Mouse (Mus musculus) MEL (cell line): ENCODE measurements around the gene Kat7. TPM values are rescaled to one million over a fixed set of nuclear protein-coding genes. Genes with fewer than 3 reads are reported as not detected.

Source experiments
- DNase-seq: peaks from one replicate; pipeline ENCODE4 v3.0.0; 2011; ENCODE audit warnings: low read depth, low spot score
- H3K27ac ChIP-seq: 2 replicates; pipeline ENCODE4 v1.5.1; 2012; ENCODE audit warnings: low read depth, mild to moderate bottlenecking, control low read depth, low read length, moderate library complexity; ENCODE audit not compliant: control insufficient read depth
- H3K27me3 ChIP-seq, 2 experiments: fragments of 150-350 bp in 1 of 2; sonication (generic) in 1 of 2; 2 replicates each; pipeline ENCODE4 v1.6.1; 2012; ENCODE audit warnings: low read length in 2 of 2, mild to moderate bottlenecking in 2 of 2, improper control_type of control experiment in 1 of 2, moderate library complexity in 1 of 2; ENCODE audit not compliant: insufficient read depth in 2 of 2, control insufficient read depth in 1 of 2
- H3K36me3 ChIP-seq, 2 experiments: 2 replicates each; pipeline ENCODE4 v1.6.1; 2012 to 2014; ENCODE audit warnings: low read length in 2 of 2, improper control_type of control experiment in 1 of 2, inconsistent platforms in 1 of 2, mild to moderate bottlenecking in 1 of 2; ENCODE audit not compliant: insufficient read depth in 2 of 2, control insufficient read depth in 1 of 2
- H3K4me1 ChIP-seq, 2 experiments: fragments of 150-350 bp in 1 of 2; sonication (generic) in 1 of 2; 2 replicates each; pipeline ENCODE4 v1.6.1; 2012; ENCODE audit warnings: low read length in 2 of 2, improper control_type of control experiment in 1 of 2, mild to moderate bottlenecking in 1 of 2; ENCODE audit not compliant: insufficient read depth in 2 of 2, control insufficient read depth in 1 of 2
- H3K4me3 ChIP-seq, 2 experiments: fragments of 150-350 bp in 1 of 2; sonication (generic) in 1 of 2; 2 replicates each; pipeline ENCODE4 v1.5.1; 2012; ENCODE audit warnings: low read depth in 2 of 2, low read length in 2 of 2, mild to moderate bottlenecking in 2 of 2, moderate library complexity in 2 of 2, control low read depth in 1 of 2, improper control_type of control experiment in 1 of 2; ENCODE audit not compliant: control insufficient read depth in 1 of 2, insufficient read depth in 1 of 2
- H3K79me2 ChIP-seq: 2 replicates; pipeline ENCODE4 v1.6.1; 2012; ENCODE audit warnings: mild to moderate bottlenecking, low read length, moderate library complexity; ENCODE audit not compliant: control insufficient read depth, poor library complexity, insufficient read depth
- H3K9ac ChIP-seq: 2 replicates; pipeline ENCODE4 v1.6.1; 2012; ENCODE audit warnings: low read depth, mild to moderate bottlenecking, control low read depth, low read length, moderate library complexity; ENCODE audit not compliant: control insufficient read depth, poor library complexity, severe bottlenecking
- H3K9me3 ChIP-seq: fragments of 150-350 bp; sonication (generic); replicated peaks from 2 replicates; pipeline ENCODE4 v1.6.1; 2012; ENCODE audit warnings: mild to moderate bottlenecking, low read length, improper control_type of control experiment, moderate library complexity; ENCODE audit not compliant: insufficient read depth
- BHLHE40 ChIP-seq: IDR thresholded peaks from 2 replicates; pipeline ENCODE4 v1.6.1; 2012; ENCODE audit warnings: low read depth, mild to moderate bottlenecking, inconsistent platforms, low read length, improper control_type of control experiment, borderline replicate concordance
- CHD2 ChIP-seq: IDR thresholded peaks from 2 replicates; pipeline ENCODE4 v1.6.1; 2011; ENCODE audit warnings: low read length, improper control_type of control experiment
- CTCF ChIP-seq, 3 experiments: IDR thresholded peaks in 2 of 3; conservative IDR thresholded peaks in 1 of 3; 2 replicates each; pipeline ENCODE4 v1.5.1; 2011 to 2012; ENCODE audit warnings: low read length in 3 of 3, low read depth in 2 of 3, mild to moderate bottlenecking in 2 of 3, improper control_type of control experiment in 1 of 3, inconsistent platforms in 1 of 3, mixed read lengths in 1 of 3, moderate library complexity in 1 of 3; ENCODE audit not compliant: control insufficient read depth in 1 of 3, insufficient read depth in 1 of 3, poor library complexity in 1 of 3, severe bottlenecking in 1 of 3
- ELF1 ChIP-seq: IDR thresholded peaks from 2 replicates; pipeline ENCODE4 v1.6.1; 2014; ENCODE audit warnings: low read depth, mild to moderate bottlenecking, inconsistent platforms, low read length, improper control_type of control experiment, moderate library complexity
- EP300 ChIP-seq, 2 experiments: IDR thresholded peaks; 2 replicates each; pipeline ENCODE4 v1.6.1; 2011; ENCODE audit warnings: improper control_type of control experiment in 2 of 2, low read length in 2 of 2, low read depth in 1 of 2, mild to moderate bottlenecking in 1 of 2
- ETS1 ChIP-seq: IDR thresholded peaks from 2 replicates; pipeline ENCODE4 v1.6.1; 2012; ENCODE audit warnings: low read depth, mild to moderate bottlenecking, inconsistent platforms, low read length, improper control_type of control experiment, moderate library complexity
- GABPA ChIP-seq: IDR thresholded peaks from 2 replicates; pipeline ENCODE4 v1.6.1; 2012; ENCODE audit warnings: low read depth, mild to moderate bottlenecking, inconsistent platforms, low read length, improper control_type of control experiment, moderate library complexity
- GATA1 ChIP-seq: IDR thresholded peaks from 2 replicates; pipeline ENCODE4 v1.6.1; 2011; ENCODE audit warnings: low read depth, low read length, improper control_type of control experiment
- HCFC1 ChIP-seq: IDR thresholded peaks from 2 replicates; pipeline ENCODE4 v1.6.1; 2012; ENCODE audit warnings: low read depth, mild to moderate bottlenecking, inconsistent platforms, low read length, improper control_type of control experiment, moderate library complexity
- JUND ChIP-seq: IDR thresholded peaks from 2 replicates; pipeline ENCODE4 v1.6.1; 2011; ENCODE audit warnings: low read depth, mild to moderate bottlenecking, improper control_type of control experiment, low read length
- MAX ChIP-seq: IDR thresholded peaks from 2 replicates; pipeline ENCODE4 v1.6.1; 2011; ENCODE audit warnings: low read length, improper control_type of control experiment
- MYB ChIP-seq: IDR thresholded peaks from 2 replicates; pipeline ENCODE4 v1.6.1; 2011; ENCODE audit warnings: mild to moderate bottlenecking, low read depth, low read length, improper control_type of control experiment
- MYC ChIP-seq: IDR thresholded peaks from 2 replicates; pipeline ENCODE4 v1.6.1; 2011; ENCODE audit warnings: low read depth, mild to moderate bottlenecking, low read length, improper control_type of control experiment, moderate library complexity
- POLR2A ChIP-seq, 2 experiments: IDR thresholded peaks; 2 replicates each; pipeline ENCODE4 v1.6.1; 2011 to 2012; ENCODE audit warnings: low read length in 2 of 2, mild to moderate bottlenecking in 2 of 2, control low read depth in 1 of 2, improper control_type of control experiment in 1 of 2, low read depth in 1 of 2, moderate library complexity in 1 of 2; ENCODE audit not compliant: control insufficient read depth in 1 of 2, insufficient read depth in 1 of 2, poor library complexity in 1 of 2
- POLR2AphosphoS2 ChIP-seq: IDR thresholded peaks from 2 replicates; pipeline ENCODE4 v1.6.1; 2011; ENCODE audit warnings: low read length, improper control_type of control experiment
- SIN3A ChIP-seq: IDR thresholded peaks from 2 replicates; pipeline ENCODE4 v1.6.1; 2012; ENCODE audit warnings: low read length, improper control_type of control experiment, inconsistent platforms
- SMC3 ChIP-seq: IDR thresholded peaks from 2 replicates; pipeline ENCODE4 v1.6.1; 2011; ENCODE audit warnings: low read depth, low read length, improper control_type of control experiment
- TAL1 ChIP-seq: IDR thresholded peaks from 2 replicates; pipeline ENCODE4 v1.6.1; 2012; ENCODE audit warnings: mild to moderate bottlenecking, inconsistent platforms, low read length, moderate library complexity, mixed read lengths
- TBP ChIP-seq: IDR thresholded peaks from 2 replicates; pipeline ENCODE4 v1.8.0; 2011; ENCODE audit warnings: low read depth, low read length, improper control_type of control experiment
- TCF12 ChIP-seq: IDR thresholded peaks from 2 replicates; pipeline ENCODE4 v1.6.1; 2014; ENCODE audit warnings: low read depth, mild to moderate bottlenecking, inconsistent platforms, low read length, improper control_type of control experiment, moderate library complexity
- UBTF ChIP-seq: IDR thresholded peaks from 2 replicates; pipeline ENCODE4 v1.6.1; 2012; ENCODE audit warnings: low read depth, mild to moderate bottlenecking, inconsistent platforms, low read length, improper control_type of control experiment, moderate library complexity, borderline replicate concordance; ENCODE audit not compliant: insufficient read depth
- USF1 ChIP-seq: IDR thresholded peaks from 2 replicates; pipeline ENCODE4 v1.6.1; 2014; ENCODE audit warnings: low read depth, mild to moderate bottlenecking, inconsistent platforms, low read length, improper control_type of control experiment, moderate library complexity
- USF2 ChIP-seq, 2 experiments: IDR thresholded peaks; 2 replicates each; pipeline ENCODE4 v1.6.1; 2011 to 2012; ENCODE audit warnings: improper control_type of control experiment in 2 of 2, low read length in 2 of 2, borderline replicate concordance in 1 of 2, inconsistent platforms in 1 of 2, low read depth in 1 of 2, mild to moderate bottlenecking in 1 of 2; ENCODE audit not compliant: insufficient read depth in 1 of 2
- ZC3H11A ChIP-seq: IDR thresholded peaks from 2 replicates; pipeline ENCODE4 v1.6.1; 2012; ENCODE audit warnings: low read depth, mild to moderate bottlenecking, inconsistent platforms, low read length, improper control_type of control experiment
- ZKSCAN1 ChIP-seq: IDR thresholded peaks from 2 replicates; pipeline ENCODE4 v1.6.1; 2012; ENCODE audit warnings: low read depth, mild to moderate bottlenecking, inconsistent platforms, low read length, improper control_type of control experiment, moderate library complexity
- ZMIZ1 ChIP-seq: IDR thresholded peaks from 2 replicates; pipeline ENCODE4 v1.6.1; 2012; ENCODE audit warnings: low read depth, mild to moderate bottlenecking, inconsistent platforms, low read length, improper control_type of control experiment, moderate library complexity
- ZNF384 ChIP-seq: IDR thresholded peaks from 2 replicates; pipeline ENCODE4 v1.6.1; 2012; ENCODE audit warnings: low read depth, mild to moderate bottlenecking, inconsistent platforms, low read length, improper control_type of control experiment
- polyA plus RNA-seq, 2 experiments: library from polyadenylated mRNA; stranded (reverse) in 1 of 2; unstranded in 1 of 2; fragments of >175 nt in 1 of 2; fragments of >200 nt in 1 of 2; gene quantifications; 2 replicates each; pipeline versions ENCODE4 v1.2.1 to v1.2.4; 2012; ENCODE audit warnings: low replicate concordance in 2 of 2, low read depth in 1 of 2; ENCODE audit not compliant: insufficient read length in 2 of 2, insufficient read depth in 1 of 2, missing spikeins in 1 of 2
- total RNA-seq: library from RNA; depleted of rRNA; stranded (reverse); fragments of 300-350 nt; gene quantifications from 2 replicates; pipeline ENCODE4 v1.2.3, GENCODE M21; 2012

Gene Kat7
- total and polyA plus RNA-seq, 3 experiments: 81.4 to 100 (median 95.4) TPM

DNA sequence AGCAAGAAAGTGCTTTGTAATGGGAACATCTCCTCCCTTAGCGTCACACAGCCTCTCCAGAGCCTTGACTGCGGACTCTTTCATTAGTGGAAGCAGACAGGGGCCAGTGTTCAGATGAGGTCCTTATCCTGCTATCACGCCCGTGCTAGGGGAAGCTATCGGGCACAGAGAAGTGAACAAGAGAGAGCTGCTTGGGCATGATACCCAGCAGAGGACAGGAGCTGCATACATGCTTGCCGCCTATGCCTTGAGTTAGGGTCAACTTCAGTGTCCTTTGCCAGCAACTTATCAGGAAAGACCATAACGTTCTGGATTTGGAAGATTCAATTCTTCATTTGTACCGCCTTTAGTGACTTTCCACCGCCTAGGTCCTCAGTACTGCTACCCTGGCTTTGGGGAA lies 23.8 kb upstream of the Kat7 start:
- no peaks in the 10 kb centered on the region for H3K27me3 ChIP-seq
- no peaks in the 10 kb centered on the region for H3K9me3 ChIP-seq
- H3K4me1 ChIP-seq: peaks cover 12 to 39% of the 10 kb centered on the region in 2 experiments
- peak; percentile 78 to 90 for TF ChIP-seq EP300 (IDR thresholded peaks at IDR 0.05; ENCODE audit: low read depth in 1 of 2, low read length in 2 of 2)
- TF ChIP-seq CHD2: no peak
- peak; percentile 91 for TF ChIP-seq BHLHE40
- TF ChIP-seq UBTF: peak; percentile 42; the same call in 1 of the 2 replicates
- no peak for TF ChIP-seq USF2 (IDR thresholded peaks at IDR 0.05; ENCODE audit: borderline replicate concordance in 1 of 2, insufficient read depth in 1 of 2, low read depth in 1 of 2, low read length in 2 of 2)
- TF ChIP-seq SIN3A: peak; percentile 61
- TF ChIP-seq TBP: peak; percentile 49; the same call in 1 of the 2 replicates
- 0 out of 2 replicates have a peak, but pooled peaks have one; percentile 1 for TF ChIP-seq HCFC1
- TF ChIP-seq TAL1: peak; percentile 86
- TF ChIP-seq CTCF (IDR thresholded peaks at IDR 0.05 in 2 of 3, conservative IDR thresholded peaks at IDR 0.05 in 1 of 3; ENCODE audit: control insufficient read depth in 1 of 3, insufficient read depth in 1 of 3, low read depth in 2 of 3, low read length in 3 of 3, poor library complexity in 1 of 3, severe bottlenecking in 1 of 3): no peak
- TF ChIP-seq ETS1: peak; percentile 77
- peak; percentile 92 for TF ChIP-seq TCF12
- peak; percentile 84 for TF ChIP-seq GATA1
- peak; percentile 6; the same call in 1 of the 2 replicates for TF ChIP-seq ZNF384
- peak overlapping the region; percentile 22 to 41 for H3K4me3 ChIP-seq
- H3K36me3 ChIP-seq: peaks cover 0 to 39% of the 10 kb centered on the region in 2 experiments; a peak in 2 of 4 replicates
- H3K27ac ChIP-seq: peak overlapping the region; percentile 71
- peak; percentile 81 for DNase-seq
- peak overlapping the region; percentile 50 for H3K9ac ChIP-seq
- peaks cover 18% of the 10 kb centered on the region for H3K79me2 ChIP-seq

DNA sequence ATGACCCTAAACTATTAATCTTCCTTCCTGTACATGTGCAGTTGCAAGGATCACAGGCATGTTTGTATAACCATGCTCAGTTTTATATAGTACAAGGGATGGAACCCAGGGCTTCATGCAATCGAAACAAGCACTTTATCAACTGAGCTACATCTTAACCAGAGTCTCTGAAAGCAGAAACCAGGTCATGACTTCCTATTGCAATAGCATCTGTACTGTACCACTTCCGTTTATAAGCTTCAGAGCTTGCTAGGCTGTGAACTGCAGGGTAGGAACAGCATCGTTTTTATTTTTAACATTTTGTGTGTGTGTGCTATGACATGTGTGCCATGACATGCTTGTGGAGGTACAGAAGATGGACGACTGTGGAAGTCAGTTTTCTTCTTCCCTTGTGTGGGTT lies 23.2 kb upstream of the Kat7 start:
- peak; percentile 87 for DNase-seq
- H3K9me3 ChIP-seq: no peaks in the 10 kb centered on the region
- peaks cover 12% of the 10 kb centered on the region for H3K79me2 ChIP-seq
- peak overlapping the region in 1 of 2 experiments; percentile 22; a peak in 2 of 4 replicates for H3K4me3 ChIP-seq
- H3K9ac ChIP-seq: peak overlapping the region; percentile 50
- H3K4me1 ChIP-seq: peaks cover 9 to 34% of the 10 kb centered on the region in 2 experiments
- peaks cover 0 to 33% of the 10 kb centered on the region in 2 experiments; a peak in 2 of 4 replicates for H3K36me3 ChIP-seq
- H3K27me3 ChIP-seq: no peaks in the 10 kb centered on the region
- H3K27ac ChIP-seq: peak overlapping the region; percentile 71
- peak; percentile 33; the same call in 1 of the 2 replicates for TF ChIP-seq SIN3A
- TF ChIP-seq POLR2A (IDR thresholded peaks at IDR 0.05; ENCODE audit: control insufficient read depth in 1 of 2, insufficient read depth in 1 of 2, low read depth in 1 of 2, low read length in 2 of 2, poor library complexity in 1 of 2): no peak
- TF ChIP-seq CHD2: no peak
- no peak for TF ChIP-seq POLR2AphosphoS2
- no peak for TF ChIP-seq BHLHE40
- TF ChIP-seq ZC3H11A: no peak
- TF ChIP-seq ZMIZ1: no peak
- TF ChIP-seq ZKSCAN1: no peak
- no peak for TF ChIP-seq ZNF384
- TF ChIP-seq MYC: 0 out of 2 replicates have a peak, but pooled peaks have one; percentile 15
- TF ChIP-seq UBTF: no peak
- TF ChIP-seq USF2 (IDR thresholded peaks at IDR 0.05; ENCODE audit: borderline replicate concordance in 1 of 2, insufficient read depth in 1 of 2, low read depth in 1 of 2, low read length in 2 of 2): no peak
- peak; percentile 26; the same call in 1 of the 2 replicates for TF ChIP-seq HCFC1
- no peak for TF ChIP-seq GABPA
- peak; percentile 61; the same call in 1 of the 2 replicates for TF ChIP-seq TCF12
- TF ChIP-seq ETS1: peak; percentile 81
- TF ChIP-seq USF1: no peak
- no peak for TF ChIP-seq JUND
- TF ChIP-seq MAX: no peak; the same call in 1 of the 2 replicates
- no peak for TF ChIP-seq MYB
- no peak for TF ChIP-seq SMC3
- peak; percentile 74 for TF ChIP-seq GATA1
- peak; percentile 39 to 47; a peak in 2 of 4 replicates for TF ChIP-seq EP300 (IDR thresholded peaks at IDR 0.05; ENCODE audit: low read depth in 1 of 2, low read length in 2 of 2)
- no peak for TF ChIP-seq CTCF (IDR thresholded peaks at IDR 0.05 in 2 of 3, conservative IDR thresholded peaks at IDR 0.05 in 1 of 3; ENCODE audit: control insufficient read depth in 1 of 3, insufficient read depth in 1 of 3, low read depth in 2 of 3, low read length in 3 of 3, poor library complexity in 1 of 3, severe bottlenecking in 1 of 3)
- peak; percentile 43; the same call in 1 of the 2 replicates for TF ChIP-seq TBP
- TF ChIP-seq ELF1: peak; percentile 66
